Mouse (Mus musculus): Measurements from ENCODE around the gene Srp14. TPM values are rescaled to one million over a fixed set of nuclear protein-coding genes. Genes with fewer than 3 reads are reported as not detected.

Gene Srp14
- polyA plus RNA-seq, 1 experiment from 2014 or later: 224 TPM

Other genes starting within 250 kb of the Srp14 start
- 0.93 and 1.2 TPM in 2 replicates for gene Fsip1, start 222.7 kb downstream of the Srp14 start, polyA plus RNA-seq (2015; fragmentation: Nextera tagmentation; extraction: Ambion mirVana)
- gene Gpr176, start 106.3 kb downstream of the Srp14 start, polyA plus RNA-seq (2015; fragmentation: Nextera tagmentation; extraction: Ambion mirVana): 1.1 and 1.4 TPM in 2 replicates
- 12.3 and 13.8 TPM in 2 replicates for gene Eif2ak4, start 91.1 kb downstream of the Srp14 start, polyA plus RNA-seq (2015; fragmentation: Nextera tagmentation; extraction: Ambion mirVana)
- 7.6 and 8.2 TPM in 2 replicates for gene Bmf, start 70.0 kb upstream of the Srp14 start, polyA plus RNA-seq (2015; fragmentation: Nextera tagmentation; extraction: Ambion mirVana)
- 98.5 and 103 TPM in 2 replicates for gene Bub1b, start 118.5 kb upstream of the Srp14 start, polyA plus RNA-seq (2015; fragmentation: Nextera tagmentation; extraction: Ambion mirVana)
- gene Pak6, start 183.6 kb upstream of the Srp14 start, polyA plus RNA-seq (2015; fragmentation: Nextera tagmentation; extraction: Ambion mirVana): 0.84 and 1.3 TPM in 2 replicates
- 0.28 and 0.39 TPM in 2 replicates for gene Ankrd63, start 224.3 kb upstream of the Srp14 start, polyA plus RNA-seq (2015; fragmentation: Nextera tagmentation; extraction: Ambion mirVana)
- gene Plcb2, start 248.7 kb upstream of the Srp14 start, polyA plus RNA-seq (2015; fragmentation: Nextera tagmentation; extraction: Ambion mirVana): 1.5 and 1.9 TPM in 2 replicates